Mouse (Mus musculus): Measurements from ENCODE around the gene Rasl10a.

DNA sequence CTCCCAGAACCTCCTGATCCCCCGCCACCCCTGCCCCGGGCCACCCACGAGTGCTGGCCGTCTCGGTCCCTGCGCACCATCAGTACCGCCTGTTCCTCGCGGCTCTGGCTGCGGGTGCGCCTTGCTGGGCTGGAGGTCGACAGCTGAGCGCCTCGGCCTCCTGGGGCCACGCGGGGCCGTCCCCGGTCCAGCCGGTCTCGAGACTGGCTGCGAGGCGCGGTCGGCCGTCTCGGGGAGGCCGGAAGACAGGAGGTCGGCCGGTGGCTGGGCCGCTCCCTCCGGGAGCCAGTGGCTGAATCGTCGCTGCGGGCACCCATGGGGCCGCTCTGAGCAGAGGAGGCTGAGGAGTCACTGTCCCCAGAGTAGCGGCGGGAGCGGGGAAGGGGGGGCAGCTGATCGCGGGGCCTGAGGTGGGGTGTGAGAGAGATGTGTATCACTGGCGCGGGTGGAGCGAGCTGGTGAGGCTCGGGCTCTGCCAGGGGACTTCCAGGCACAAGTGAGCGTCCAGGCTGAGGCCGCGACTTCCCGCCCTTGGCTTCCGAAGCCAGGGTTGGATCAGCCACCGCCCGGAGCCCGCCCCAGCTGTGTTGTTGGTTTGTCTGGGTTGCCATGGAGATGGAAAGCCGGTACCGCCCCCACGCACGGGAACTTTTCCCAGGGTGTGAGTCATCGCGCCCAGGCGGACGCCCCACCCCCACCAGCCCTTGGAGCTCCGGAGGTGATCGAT is 3.6 kb downstream of the Rasl10a start:
- no peak for TF ChIP-seq EP300 (IDR thresholded peaks at IDR 0.05; ENCODE audit: low read depth)
- TF ChIP-seq CTCF (IDR thresholded peaks at IDR 0.05; ENCODE audit: low read depth): no peak
